Mouse (Mus musculus) layer of hippocampus, postnatal 10 days (tissue): ENCODE measurements around the gene Sh2b3. TPM values are rescaled to one million over a fixed set of nuclear protein-coding genes. Genes with fewer than 3 reads are reported as not detected.

Experiments
- DNase-seq, 2 experiments: peaks; one replicate each; pipeline ENCODE4 v3.0.0; 2021; ENCODE audit warnings: low spot score in 2 of 2
- microRNA-seq, 2 experiments: library from miRNA; unstranded; fragments of <30 nt; microRNA quantifications; one replicate each; pipeline ENCODE4 v1.2.0; 2021
- total RNA-seq, 2 experiments: library from RNA; stranded (reverse); gene quantifications; 2 replicates each; pipeline ENCODE4 v1.2.3; 2021

Gene Sh2b3
- total RNA-seq, 2 experiments from 2014 or later: 16.5 to 16.7 TPM

DNA sequence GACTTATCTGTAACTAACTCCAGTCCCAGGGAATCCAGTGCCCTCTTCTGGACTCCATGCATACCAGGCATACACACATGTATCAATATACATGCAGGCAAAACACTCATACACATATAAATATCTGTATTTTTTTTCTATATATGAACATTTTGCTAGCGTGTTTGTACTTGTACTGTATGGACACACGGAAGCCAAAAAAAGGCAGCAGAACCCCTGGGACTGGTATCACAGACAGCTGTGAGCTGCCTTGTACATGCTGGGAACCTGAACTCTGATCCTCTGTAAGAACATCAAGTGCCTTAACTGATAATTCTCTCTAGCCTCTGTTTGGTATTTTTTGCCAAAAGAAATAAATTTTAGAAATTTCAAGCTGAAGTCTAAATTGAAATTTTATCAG, 39.0 kb downstream of the Sh2b3 start:
- no peak for DNase-seq

DNA sequence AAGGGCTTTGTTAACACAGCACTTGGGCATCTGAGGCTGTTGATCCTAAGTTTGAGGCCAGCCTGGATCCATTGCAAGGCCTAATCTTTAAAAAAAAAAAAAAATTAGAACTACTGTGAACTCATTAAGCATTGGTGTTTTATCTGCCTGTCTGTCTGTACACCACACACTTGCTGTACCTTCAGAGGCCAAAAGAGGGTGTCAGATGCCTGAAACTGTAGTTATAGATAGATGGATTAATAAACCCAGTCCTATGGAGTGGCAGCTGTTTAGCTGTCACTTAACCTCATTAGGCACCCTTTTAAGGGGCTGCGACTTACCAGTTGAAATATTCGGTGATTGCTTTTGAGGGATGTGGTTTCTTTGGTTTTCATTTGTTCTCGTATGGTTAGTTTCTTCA, 41.6 kb downstream of the Sh2b3 start:
- DNase-seq: no peak

- no peak for DNase-seq
Observed at GRCm38 (mm10) chr5:121791026-121791425, 46.4 kb downstream of the Sh2b3 start.

GRCm38 (mm10) chr5:121783862-121784500, 53.5 kb downstream of the Sh2b3 start:
- no peak for DNase-seq

GRCm38 (mm10) chr5:121782467-121782866, 55.0 kb downstream of the Sh2b3 start:
- DNase-seq: no peak

DNA sequence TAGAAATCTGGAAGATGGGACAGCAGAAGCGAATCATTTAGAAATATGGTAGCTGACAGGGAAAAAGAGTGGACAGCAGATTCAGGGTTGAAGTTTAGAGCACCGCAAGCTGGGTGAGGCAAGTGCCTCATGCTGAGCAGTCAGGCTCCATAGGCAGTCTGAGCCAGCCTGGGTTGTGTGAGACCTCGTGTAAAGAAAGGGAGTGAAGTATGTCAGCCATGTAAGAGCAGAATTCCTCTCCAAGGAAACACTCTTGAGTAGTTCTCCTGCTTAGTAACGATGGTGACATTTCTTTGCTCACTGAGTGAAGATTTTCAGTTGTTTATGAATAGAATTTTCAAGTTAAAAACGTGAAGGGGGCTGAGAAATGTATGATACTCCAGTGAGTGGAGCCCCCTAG, 57.3 kb downstream of the Sh2b3 start:
- no peak for DNase-seq

DNA sequence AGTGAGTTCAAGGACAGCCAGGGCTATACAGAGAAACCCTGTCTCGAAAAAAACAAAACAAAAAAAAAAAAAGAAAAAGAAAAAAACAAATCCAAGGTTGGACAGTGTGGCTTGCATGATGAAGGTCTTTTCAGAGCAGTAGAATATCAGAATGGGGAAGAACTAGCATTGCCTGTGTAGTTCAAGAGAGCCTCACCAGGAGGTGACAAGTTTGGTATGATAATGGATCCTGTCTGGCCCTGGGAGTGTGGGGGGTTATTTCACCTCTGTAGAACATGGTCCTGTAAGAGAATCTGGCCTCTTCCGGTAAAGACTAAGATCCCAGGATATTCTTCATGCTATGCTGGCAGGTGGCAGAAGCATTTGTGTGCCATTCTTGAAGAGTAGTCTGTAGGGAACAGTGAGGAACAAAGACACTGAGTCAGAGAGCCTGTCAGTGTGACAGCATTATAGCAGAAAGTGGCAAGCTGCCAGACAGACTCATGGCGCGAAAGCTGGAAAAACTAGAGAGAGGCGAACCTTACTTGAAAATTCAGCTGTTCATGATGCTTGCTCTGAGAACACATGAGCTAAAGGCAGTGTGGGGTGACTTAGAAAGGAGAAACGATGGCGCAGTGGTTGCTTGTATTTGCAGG, 58.8 kb downstream of the Sh2b3 start:
- peak; percentile 60 to 61 for DNase-seq

GRCm38 (mm10) chr5:121771611-121772010, 65.8 kb downstream of the Sh2b3 start:
- DNase-seq: no peak

DNA sequence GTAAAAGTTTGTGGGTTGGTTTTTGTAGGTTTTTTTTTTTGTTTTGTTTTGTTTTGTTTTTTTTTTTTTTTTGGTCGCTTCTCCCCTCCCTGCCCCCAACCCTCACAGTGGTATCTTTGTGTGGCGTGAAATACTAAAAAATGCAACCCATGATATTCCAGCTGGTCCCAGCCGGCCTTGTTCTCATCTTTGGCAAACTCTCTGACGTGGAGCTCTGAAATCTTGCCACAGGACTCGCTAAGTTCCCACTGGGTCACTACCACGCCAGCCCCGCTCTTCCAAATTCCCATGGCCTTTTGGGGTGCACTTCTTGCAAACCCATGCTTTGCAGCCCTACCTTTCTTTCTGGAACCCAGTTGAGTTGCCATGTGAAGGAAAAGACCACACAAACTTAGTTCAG, 67.6 kb downstream of the Sh2b3 start:
- no peak for DNase-seq

- DNase-seq: no peak
Observed at GRCm38 (mm10) chr5:121767564-121767963, 69.9 kb downstream of the Sh2b3 start.

GRCm38 (mm10) chr5:121766038-121766773, 71.2 kb downstream of the Sh2b3 start:
- no peak for DNase-seq

Small RNAs within 50 kb of the gene (microRNA-seq; reads per million reads assigned to microRNA genes)
- 3.3 to 3.9 reads per million in 2 experiments for gene Mir7031

Other genes starting within 250 kb of the Sh2b3 start
- gene Aldh2, start 243.8 kb downstream of the Sh2b3 start, total RNA-seq: 10 to 100 TPM; 90.7 to 93.9 TPM
- gene Acad12, start 218.7 kb downstream of the Sh2b3 start, total RNA-seq: 1 to 10 TPM; 4.4 to 5.4 TPM
- 1 to 10 TPM; 2.6 to 3.3 TPM for gene Acad10, start 177.1 kb downstream of the Sh2b3 start, total RNA-seq
- gene Brap, start 177.1 kb downstream of the Sh2b3 start, total RNA-seq: 10 to 100 TPM; 53.2 to 54.0 TPM
- 100 to 1,000 TPM; 204 to 220 TPM for gene Atxn2, start 126.3 kb downstream of the Sh2b3 start, total RNA-seq
- 10 to 100 TPM; 12.1 to 12.2 TPM for gene Pheta1, start 11.3 kb upstream of the Sh2b3 start, total RNA-seq
- gene Cux2, start 212.5 kb upstream of the Sh2b3 start, total RNA-seq: 10 to 100 TPM; 35.5 to 40.1 TPM